In the genomic region with DNA sequence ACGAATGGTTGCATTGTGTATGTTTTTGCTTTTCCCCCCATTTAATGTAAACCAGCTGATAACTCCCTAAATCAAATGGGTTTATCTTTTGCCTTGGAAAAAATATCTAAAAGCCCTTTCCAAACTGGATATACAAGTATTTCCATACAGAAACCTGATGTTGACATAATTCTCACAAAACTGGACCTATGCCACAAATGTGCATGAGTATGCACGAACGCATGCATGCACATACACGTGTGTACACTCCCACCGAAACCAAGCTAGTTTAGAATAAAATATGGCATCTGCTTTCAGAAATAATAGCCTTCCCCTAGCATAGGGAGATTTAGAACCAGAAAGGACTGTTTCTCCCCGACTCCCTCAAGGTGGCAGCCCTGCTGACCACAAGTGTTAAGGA, we compare ENCODE assay signal across 18 mouse cellular contexts.
DNase-seq lines count a peak whose midpoint lies in the region; ATAC-seq and TF ChIP-seq lines count a peak whose summit lies in the region.
"Had no signal": no experiment of that assay in that cellular context is flagged by ENCODE, and none has a peak within 500 bp of the region (broad histone marks: within the 10 kb centered on the region; RNA-seq: fewer than 3 reads in every experiment).

No protein-coding gene starts in this region.

- peaks cover 38% of the 10 kb centered on the region for H3K36me3 ChIP-seq in embryonic facial prominence, embryonic 10.5 days (replicated peaks)
- peaks cover 14% of the 10 kb centered on the region for H3K36me3 ChIP-seq in embryonic facial prominence, embryonic 13.5 days
- peaks cover 37% of the 10 kb centered on the region for H3K36me3 ChIP-seq in limb, embryonic 10.5 days
- H3K36me3 ChIP-seq in stomach, embryonic 15.5 days: no peaks in the 10 kb centered on the region
- peaks cover 17% of the 10 kb centered on the region; the same call in 1 of the 2 replicates for H3K36me3 ChIP-seq in forebrain, postnatal 0 days (ENCODE audit: insufficient read depth)
- H3K36me3 ChIP-seq: heart, embryonic 13.5 days; hindbrain, embryonic 13.5 days had no signal

- peak overlapping the region; percentile 49 for H3K27ac ChIP-seq in embryonic facial prominence, embryonic 10.5 days (replicated peaks)
- peak overlapping the region; percentile 84 for H3K27ac ChIP-seq in embryonic facial prominence, embryonic 13.5 days
- peak overlapping the region; percentile 66 for H3K27ac ChIP-seq in limb, embryonic 10.5 days
- peak overlapping the region; percentile 66 for H3K27ac ChIP-seq in stomach, embryonic 15.5 days
- no peak overlapping the region for H3K27ac ChIP-seq in forebrain, postnatal 0 days (ENCODE audit: low read depth, low read length)
- H3K27ac ChIP-seq: heart, embryonic 13.5 days; hindbrain, embryonic 13.5 days; hindbrain, postnatal 0 days had no signal

- no peak overlapping the region for H3K4me3 ChIP-seq in embryonic facial prominence, embryonic 10.5 days
- no peak overlapping the region for H3K4me3 ChIP-seq in embryonic facial prominence, embryonic 13.5 days
- H3K4me3 ChIP-seq in limb, embryonic 10.5 days: no peak overlapping the region
- H3K4me3 ChIP-seq in stomach, embryonic 15.5 days (replicated peaks): no peak overlapping the region
- H3K4me3 ChIP-seq in forebrain, postnatal 0 days (ENCODE audit: low read depth, low read length): no peak overlapping the region
- H3K4me3 ChIP-seq: forebrain, embryonic 12.5 days; heart, embryonic 13.5 days; hindbrain, embryonic 13.5 days had no signal

- H3K9ac ChIP-seq in embryonic facial prominence, embryonic 13.5 days: no peak overlapping the region
- H3K9ac ChIP-seq in stomach, embryonic 15.5 days: no peak overlapping the region
- H3K9ac ChIP-seq in forebrain, postnatal 0 days: no peak overlapping the region
- H3K9ac ChIP-seq: forebrain, embryonic 12.5 days; heart, embryonic 13.5 days; hindbrain, embryonic 13.5 days had no signal

- H3K27me3 ChIP-seq in embryonic facial prominence, embryonic 10.5 days (replicated peaks; ENCODE audit: low read depth, poor library complexity, severe bottlenecking): no peaks in the 10 kb centered on the region
- no peaks in the 10 kb centered on the region for H3K27me3 ChIP-seq in embryonic facial prominence, embryonic 13.5 days
- peaks cover 4% of the 10 kb centered on the region; the same call in 1 of the 2 replicates for H3K27me3 ChIP-seq in limb, embryonic 10.5 days (ENCODE audit: low read depth, poor library complexity, severe bottlenecking)
- H3K27me3 ChIP-seq in stomach, embryonic 15.5 days (replicated peaks): no peaks in the 10 kb centered on the region
- no peaks in the 10 kb centered on the region; the same call in 1 of the 2 replicates for H3K27me3 ChIP-seq in forebrain, postnatal 0 days (ENCODE audit: insufficient read depth, low read length)
- H3K27me3 ChIP-seq: forebrain, embryonic 12.5 days had no signal

- no peak for DNase-seq in embryonic facial prominence, embryonic 10.5 days (ENCODE audit: low spot score)
- DNase-seq in limb, embryonic 10.5 days (ENCODE audit: low spot score): no peak
- no peak for DNase-seq in right cerebral cortex, postnatal 4 days
- DNase-seq in forebrain, postnatal 0 days: no peak
- DNase-seq in lung, adult 18-20 months: no peak
- DNase-seq in heart, postnatal 25 days (ENCODE audit: low spot score): no peak
- DNase-seq: adrenal gland, adult 2 months; adrenal gland, postnatal 25 days; cerebellum, adult 8-10 months; cerebellum, postnatal 14 days; gastrocnemius, postnatal 36 days; heart, adult 11 months had no signal

- intact Hi-C loops in heart, postnatal 25 days (cut with DNase I): no loop called here

- no peak; the same call in 1 of the 2 replicates for ATAC-seq in embryonic facial prominence, embryonic 13.5 days (ENCODE audit: insufficient number of reproducible peaks, insufficient read depth, low FRiP score, low TSS enrichment, low read depth)
- no peak for ATAC-seq in stomach, embryonic 15.5 days (ENCODE audit: insufficient read depth, low FRiP score, low read depth)
- ATAC-seq in forebrain, postnatal 0 days: no peak
- ATAC-seq: hindbrain, postnatal 0 days had no signal

- H3K9me3 ChIP-seq in embryonic facial prominence, embryonic 10.5 days: no peaks in the 10 kb centered on the region
- H3K9me3 ChIP-seq in embryonic facial prominence, embryonic 13.5 days: no peaks in the 10 kb centered on the region
- H3K9me3 ChIP-seq in limb, embryonic 10.5 days (replicated peaks): no peaks in the 10 kb centered on the region
- H3K9me3 ChIP-seq in stomach, embryonic 15.5 days: no peaks in the 10 kb centered on the region
- no peaks in the 10 kb centered on the region for H3K9me3 ChIP-seq in forebrain, postnatal 0 days (ENCODE audit: low read length)
- H3K9me3 ChIP-seq: forebrain, embryonic 12.5 days; heart, embryonic 13.5 days; hindbrain, embryonic 13.5 days had no signal

- peaks cover 61% of the 10 kb centered on the region for H3K4me1 ChIP-seq in embryonic facial prominence, embryonic 10.5 days
- peaks cover 52% of the 10 kb centered on the region for H3K4me1 ChIP-seq in embryonic facial prominence, embryonic 13.5 days
- peaks cover 66% of the 10 kb centered on the region for H3K4me1 ChIP-seq in limb, embryonic 10.5 days
- peaks cover 3% of the 10 kb centered on the region for H3K4me1 ChIP-seq in stomach, embryonic 15.5 days
- H3K4me1 ChIP-seq in forebrain, postnatal 0 days (ENCODE audit: insufficient read depth): 0 out of 2 replicates have a peak, but pooled peaks cover 2% of the 10 kb centered on the region

- no peak for TF ChIP-seq CTCF in forebrain, postnatal 0 days (IDR thresholded peaks at IDR 0.05; ENCODE audit: low read depth)

- no peak overlapping the region for H3K4me2 ChIP-seq in embryonic facial prominence, embryonic 13.5 days
- no peak overlapping the region for H3K4me2 ChIP-seq in stomach, embryonic 15.5 days
- no peak overlapping the region for H3K4me2 ChIP-seq in forebrain, postnatal 0 days (ENCODE audit: low read depth)
- H3K4me2 ChIP-seq: forebrain, embryonic 12.5 days; heart, embryonic 13.5 days; hindbrain, embryonic 13.5 days had no signal

- WGBS in embryonic facial prominence, embryonic 10.5 days: 67% methylated on average over 6 of the region's 6 CpGs
- 20% methylated on average over 6 of the region's 6 CpGs for WGBS in embryonic facial prominence, embryonic 13.5 days
- 58% methylated on average over 6 of the region's 6 CpGs for WGBS in limb, embryonic 10.5 days
- whole genome bisulfite sequencing in stomach, embryonic 15.5 days: 54% methylated on average over 6 of the region's 6 CpGs
- 58% methylated on average over 6 of the region's 6 CpGs for WGBS in forebrain, postnatal 0 days
